Mouse (Mus musculus): Measurements from ENCODE around the gene Zfyve27. TPM values are rescaled to one million over a fixed set of nuclear protein-coding genes. Genes with fewer than 3 reads are reported as not detected.

The Zfyve27 gene
- polyA plus RNA-seq, 1 experiment = 28.1 TPM

GRCm38 (mm10) chr19:42139724-42140517 lies 23.8 kb upstream of the Zfyve27 start:
- no peak for DNase-seq (ENCODE audit: low read depth, low spot score)
- 70% methylated on average over 5 of the region's 5 CpGs for WGBS

DNA sequence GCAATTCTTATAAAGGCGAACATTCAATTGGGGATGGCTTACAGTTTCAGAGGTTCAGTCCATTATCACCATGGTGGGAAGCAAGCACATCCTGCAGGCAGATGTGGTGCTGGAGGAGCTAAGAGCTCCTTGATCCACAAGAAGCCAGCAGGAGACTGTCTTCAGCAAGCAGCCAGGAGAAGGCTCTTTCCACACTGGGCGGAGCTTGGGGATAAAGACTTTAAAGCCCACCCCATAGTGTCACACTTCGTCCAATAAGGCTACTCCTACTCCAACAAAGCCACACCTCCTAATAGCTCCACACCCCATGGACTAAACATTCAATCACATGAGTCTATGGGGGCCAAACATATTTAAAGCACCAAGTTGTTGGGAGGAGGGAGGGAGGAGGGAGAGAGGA lies 21.8 kb upstream of the Zfyve27 start:
- DNase-seq (ENCODE audit: low read depth, low spot score) = no peak
- 73% methylated on average over 3 of the region's 3 CpGs for WGBS

GRCm38 (mm10) chr19:42142757-42143156 lies 21.0 kb upstream of the Zfyve27 start:
- 71% methylated on average over 2 of the region's 2 CpGs for WGBS
- DNase-seq (ENCODE audit: low read depth, low spot score) = no peak

- DNase-seq (ENCODE audit: low read depth, low spot score) = no peak
- 46% methylated on average over 6 of the region's 6 CpGs for WGBS
Observed at GRCm38 (mm10) chr19:42144067-42144466, 19.7 kb upstream of the Zfyve27 start.

- WGBS = 25% methylated on average over 8 of the region's 8 CpGs
- no peak for DNase-seq (ENCODE audit: low read depth, low spot score)
Observed at GRCm38 (mm10) chr19:42144541-42145167, 19.1 kb upstream of the Zfyve27 start.

GRCm38 (mm10) chr19:42145210-42145609 lies 18.5 kb upstream of the Zfyve27 start:
- WGBS = 49% methylated on average over 4 of the region's 4 CpGs
- no peak for DNase-seq (ENCODE audit: low read depth, low spot score)

DNA sequence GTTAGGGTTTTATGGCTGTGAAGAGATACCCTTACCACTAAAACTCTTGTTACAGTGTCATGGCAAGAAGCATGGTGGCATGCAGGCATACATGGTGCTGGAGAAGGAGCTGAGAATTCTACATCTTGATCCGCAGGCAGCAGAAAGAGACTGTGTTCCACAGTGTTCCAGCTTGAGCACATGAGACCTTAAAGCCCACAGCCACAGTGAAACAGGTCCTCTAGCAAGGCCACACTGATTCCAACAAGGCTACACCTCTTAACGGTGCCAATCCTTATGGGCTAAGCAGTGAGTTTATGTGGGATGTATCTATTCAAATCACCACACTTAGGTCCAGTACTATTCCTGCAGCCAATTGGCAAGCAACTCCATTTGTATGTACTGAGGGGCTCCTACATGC lies 18.0 kb upstream of the Zfyve27 start:
- WGBS = 94% methylated on average over 2 of the region's 2 CpGs
- DNase-seq (ENCODE audit: low read depth, low spot score) = no peak

DNA sequence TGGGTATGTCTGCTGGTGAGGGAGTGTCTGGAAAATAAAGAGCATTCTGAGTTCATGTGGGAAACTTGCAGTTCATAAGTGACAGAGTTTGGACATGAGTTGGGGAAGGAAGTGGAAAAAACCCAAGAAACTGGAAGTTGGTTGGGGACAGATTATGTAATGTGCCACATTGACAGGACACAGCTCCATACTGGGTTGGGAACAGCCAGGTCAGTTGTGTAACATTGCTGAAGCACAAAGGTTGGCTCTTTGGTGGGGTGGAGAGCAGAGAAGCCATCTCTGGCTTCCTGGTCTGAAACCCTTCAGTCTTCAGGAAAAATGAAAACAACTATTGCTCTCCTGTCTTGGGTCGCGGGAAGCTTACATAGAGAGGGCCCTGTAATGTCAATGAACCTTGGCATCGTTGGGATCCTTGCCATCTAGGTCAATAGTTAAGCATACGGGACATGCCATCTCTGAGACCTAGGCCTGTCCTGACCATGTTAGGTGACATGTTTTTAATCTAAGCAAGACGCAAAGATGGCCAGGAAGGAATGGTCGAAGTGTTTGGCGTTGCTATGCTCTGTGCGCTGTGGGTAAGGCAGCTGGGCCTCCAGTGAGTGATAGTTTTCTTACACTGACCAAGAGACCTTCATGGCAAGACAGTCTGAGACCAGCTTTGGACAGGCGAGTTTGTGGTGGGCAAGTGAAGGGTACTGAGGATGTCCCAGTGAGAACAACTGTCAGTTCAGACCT lies 17.3 kb upstream of the Zfyve27 start:
- WGBS = 83% methylated on average over 9 of the region's 9 CpGs
- DNase-seq (ENCODE audit: low read depth, low spot score) = no peak

DNA sequence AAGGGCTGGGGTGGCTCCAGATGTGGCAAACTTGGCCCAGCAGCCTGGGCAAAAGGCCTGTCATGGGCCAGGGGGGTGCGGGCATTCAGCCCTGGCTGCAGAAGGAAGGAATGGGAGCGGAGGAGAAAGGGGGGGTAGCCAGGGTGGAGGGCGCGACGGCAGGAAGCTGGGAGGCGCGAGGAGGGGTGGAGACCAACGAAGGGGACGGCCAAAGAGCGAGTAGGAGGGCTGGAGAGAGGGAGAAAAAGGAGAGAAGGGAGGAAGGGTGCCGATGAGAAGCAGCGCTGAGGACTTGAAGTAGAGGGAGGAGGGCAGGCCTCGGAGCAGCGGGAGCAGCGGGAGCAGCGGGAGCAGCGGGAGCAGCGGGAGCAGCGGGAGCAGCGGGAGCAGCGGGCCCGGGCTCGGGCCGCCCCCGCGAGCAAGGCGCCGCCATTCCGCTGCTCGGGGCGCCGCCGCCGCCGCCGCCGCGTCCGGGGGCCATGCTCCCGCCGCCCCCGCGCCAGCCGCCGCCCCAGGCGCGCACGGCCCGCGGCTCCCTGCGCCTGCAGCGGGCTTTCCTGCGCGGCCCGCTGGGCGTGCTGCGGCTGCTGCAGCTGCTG lies 16.5 kb upstream of the Zfyve27 start, which contains the start of gene Marveld1:
TSS of gene Marveld1 (plus strand) at position 231 of the 599 bp plus-strand sequence.
- WGBS = under 1% methylated on average over 51 of the region's 57 CpGs
- DNase-seq (ENCODE audit: low read depth, low spot score) = no peak

GRCm38 (mm10) chr19:42147769-42148568 lies 15.8 kb upstream of the Zfyve27 start:
- no peak for DNase-seq (ENCODE audit: low read depth, low spot score)
- 2% methylated on average over 63 of the region's 63 CpGs for WGBS

- 36% methylated on average over 7 of the region's 7 CpGs for WGBS
- no peak for DNase-seq (ENCODE audit: low read depth, low spot score)
Observed at GRCm38 (mm10) chr19:42148569-42148860, 15.2 kb upstream of the Zfyve27 start.

DNA sequence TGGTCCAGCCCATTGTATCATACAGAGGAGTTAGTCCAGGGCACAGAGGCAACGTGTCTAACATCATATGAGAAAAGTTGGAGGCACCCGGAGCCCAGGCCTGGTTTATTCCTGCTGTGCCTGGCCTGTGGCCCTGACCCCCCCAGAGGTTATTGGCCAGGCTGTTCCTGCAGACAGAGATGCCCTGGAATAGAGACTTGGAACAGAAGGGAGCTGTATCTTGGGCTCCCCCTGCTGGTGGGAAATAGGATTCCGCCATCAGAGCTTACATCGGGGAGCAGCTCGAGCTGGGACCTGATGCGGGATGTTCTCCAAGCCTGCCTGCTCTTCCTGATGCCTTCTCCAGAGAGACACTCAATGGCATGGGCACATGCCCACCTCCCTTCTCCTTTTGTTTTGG lies 11.8 kb upstream of the Zfyve27 start:
- WGBS = 3% methylated on average over 6 of the region's 6 CpGs
- peak; percentile 62 for DNase-seq (ENCODE audit: low read depth, low spot score)

GRCm38 (mm10) chr19:42157493-42158237 lies 6.1 kb upstream of the Zfyve27 start:
- WGBS = 62% methylated on average over 12 of the region's 12 CpGs

DNA sequence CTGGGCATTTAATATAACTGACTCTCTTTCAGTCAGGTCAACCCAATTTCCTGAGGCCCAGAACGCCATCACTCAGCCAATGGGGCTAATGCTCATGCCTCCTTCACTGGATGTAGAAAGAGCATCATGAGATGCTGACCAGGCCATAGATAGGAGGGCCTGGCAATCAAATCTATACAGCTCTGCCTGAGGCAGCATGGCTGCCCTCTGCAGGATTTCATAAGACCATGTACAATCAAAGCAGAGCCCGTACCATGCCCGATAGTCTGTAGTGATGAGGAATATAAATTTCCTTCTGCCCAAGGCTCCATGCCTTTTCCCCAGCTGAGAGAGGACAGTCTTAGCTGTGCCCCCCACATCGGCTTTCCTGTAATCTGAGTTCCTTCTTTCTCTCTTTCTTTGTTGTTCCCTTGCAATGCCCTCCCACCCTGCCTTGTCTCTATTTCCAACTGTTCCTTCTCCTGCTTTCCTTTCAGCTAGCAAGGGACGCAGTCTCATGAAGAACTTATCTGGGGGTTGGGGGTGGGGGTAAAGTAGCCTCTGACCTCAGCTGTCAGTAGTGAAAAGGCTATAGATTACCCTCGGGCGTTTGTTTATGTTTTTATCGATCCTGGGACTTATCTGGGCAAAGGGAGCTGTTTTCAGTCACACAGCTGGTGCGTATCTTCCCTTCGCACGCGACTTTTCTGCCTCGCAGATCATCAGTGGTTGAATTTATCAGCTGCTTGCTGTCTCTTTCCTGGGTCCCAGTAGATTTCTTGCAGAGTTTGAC lies 5.3 kb upstream of the Zfyve27 start:
- WGBS = 63% methylated on average over 13 of the region's 13 CpGs
- DNase-seq (ENCODE audit: low read depth, low spot score) = no peak

More at GRCm38 (mm10) chr19:42157493-42158237, 6.1 kb upstream of the Zfyve27 start:
- no peak for DNase-seq (ENCODE audit: low read depth, low spot score)

GRCm38 (mm10) chr19:42164188-42164587 lies 437 bp downstream of the Zfyve27 start:
- DNase-seq (ENCODE audit: low read depth, low spot score) = no peak
- WGBS = 31% methylated on average over 7 of the region's 7 CpGs

DNA sequence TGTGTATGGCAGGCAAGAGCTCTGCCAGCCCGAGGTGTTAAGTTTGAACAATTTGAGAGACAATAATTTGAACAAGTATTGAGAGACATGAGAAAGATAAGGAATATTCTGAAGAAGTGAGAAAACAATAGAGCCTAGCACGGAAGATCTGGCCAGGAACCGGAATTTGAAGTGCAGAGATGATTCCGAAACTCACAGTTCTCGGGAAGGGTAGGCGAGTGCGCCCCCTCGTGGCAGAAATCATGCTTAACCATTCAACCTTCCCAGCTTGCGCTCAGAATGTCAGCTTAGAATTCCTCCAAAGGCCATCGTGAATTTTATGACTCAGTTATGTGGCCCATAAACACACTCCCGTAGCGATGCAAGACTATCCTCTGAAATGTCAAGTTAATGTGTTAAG lies 2.4 kb downstream of the Zfyve27 start:
- DNase-seq (ENCODE audit: low read depth, low spot score) = peak; percentile 77
- WGBS = 3% methylated on average over 12 of the region's 12 CpGs

DNA sequence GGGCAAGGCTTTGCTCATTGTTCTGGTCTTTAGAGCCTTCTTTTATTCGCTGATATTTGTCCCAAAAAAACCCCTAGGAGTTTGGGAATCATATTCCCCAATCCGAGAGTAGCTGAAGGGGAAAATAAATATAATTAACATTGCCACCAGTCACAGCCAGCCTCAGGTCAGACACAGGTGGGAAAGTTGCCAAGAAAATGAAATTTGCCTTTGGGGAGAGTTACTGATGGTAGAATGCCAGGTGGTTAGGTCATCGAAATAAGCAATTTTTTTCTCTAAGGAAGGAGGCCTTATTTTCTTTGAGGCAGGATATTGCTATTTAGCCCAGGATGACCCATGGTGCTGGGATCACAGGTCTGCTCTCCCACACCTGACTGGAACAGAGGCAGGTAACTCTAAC lies 3.0 kb downstream of the Zfyve27 start:
- no peak for DNase-seq (ENCODE audit: low read depth, low spot score)
- 26% methylated on average over 3 of the region's 3 CpGs for WGBS

- DNase-seq (ENCODE audit: low read depth, low spot score) = no peak
- WGBS = 71% methylated on average over 9 of the region's 9 CpGs
Observed at GRCm38 (mm10) chr19:42167489-42167888, 3.7 kb downstream of the Zfyve27 start.

Measured in large intestine, adult 2 months (tissue).